Mouse (Mus musculus): ENCODE data around the gene Sox6.
"Not testable (repeated sequence)": the region's sequence is repeated elsewhere in the genome, so short reads cannot be mapped to it uniquely, and the experiment has no call there.

Gene Sox6

DNA sequence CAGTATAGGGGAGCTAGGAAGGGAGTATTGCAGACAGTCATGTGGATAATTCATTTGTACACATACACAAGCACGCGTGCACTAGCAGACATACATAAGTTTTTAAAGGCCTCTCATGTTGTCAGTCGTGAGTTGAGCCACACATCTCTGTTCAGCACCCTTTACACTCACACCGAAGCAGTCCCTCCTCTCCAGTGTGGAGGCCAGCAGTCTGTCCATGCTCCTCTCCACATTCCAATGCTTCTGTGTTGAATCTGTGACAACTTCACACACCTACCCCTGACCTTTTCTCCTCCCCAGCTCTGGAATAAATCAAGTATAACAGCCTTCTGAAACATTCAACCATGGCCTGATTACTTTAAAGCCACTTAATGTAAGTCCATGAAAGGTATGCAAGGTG lies 408.3 kb downstream of the Sox6 start:
- no peak for DNase-seq

- no peak for DNase-seq
Observed at GRCm38 (mm10) chr7:115628766-115629165, 409.8 kb downstream of the Sox6 start.

GRCm38 (mm10) chr7:115625956-115626355 lies 412.6 kb downstream of the Sox6 start:
- no peak for DNase-seq

GRCm38 (mm10) chr7:115624907-115625552 lies 413.6 kb downstream of the Sox6 start:
- DNase-seq, result no peak

DNA sequence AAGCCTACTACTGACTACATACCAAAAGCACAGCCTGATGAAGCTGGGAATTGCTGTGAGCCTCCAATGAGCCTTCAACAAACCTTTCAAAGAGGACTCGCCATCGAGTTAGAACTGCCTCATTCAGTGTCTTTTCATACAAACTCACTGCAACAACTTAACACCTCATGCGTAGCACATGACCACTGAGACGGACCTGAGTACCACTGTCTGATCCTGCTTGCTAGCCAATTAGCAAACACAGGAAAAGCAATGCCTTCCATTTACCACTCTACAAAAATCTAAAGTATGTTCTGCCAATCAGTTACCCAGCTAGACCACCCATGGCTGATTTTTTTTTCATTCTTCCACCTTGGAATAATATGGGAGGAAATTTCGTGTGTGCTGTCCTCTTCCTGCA lies 414.1 kb downstream of the Sox6 start:
- DNase-seq, result no peak

GRCm38 (mm10) chr7:115615697-115616237 lies 422.8 kb downstream of the Sox6 start:
- no peak for DNase-seq

- DNase-seq, result no peak
Observed at GRCm38 (mm10) chr7:115607485-115607884, 431.1 kb downstream of the Sox6 start.

- not testable (repeated sequence) for DNase-seq
Observed at GRCm38 (mm10) chr7:115606125-115606524, 432.5 kb downstream of the Sox6 start.

- no peak for DNase-seq
Observed at GRCm38 (mm10) chr7:115604883-115605282, 433.7 kb downstream of the Sox6 start.

- no peak for DNase-seq
Observed at GRCm38 (mm10) chr7:115597376-115597775, 441.2 kb downstream of the Sox6 start.

- DNase-seq, result no peak
Observed at GRCm38 (mm10) chr7:115580461-115580860, 458.1 kb downstream of the Sox6 start.

DNA sequence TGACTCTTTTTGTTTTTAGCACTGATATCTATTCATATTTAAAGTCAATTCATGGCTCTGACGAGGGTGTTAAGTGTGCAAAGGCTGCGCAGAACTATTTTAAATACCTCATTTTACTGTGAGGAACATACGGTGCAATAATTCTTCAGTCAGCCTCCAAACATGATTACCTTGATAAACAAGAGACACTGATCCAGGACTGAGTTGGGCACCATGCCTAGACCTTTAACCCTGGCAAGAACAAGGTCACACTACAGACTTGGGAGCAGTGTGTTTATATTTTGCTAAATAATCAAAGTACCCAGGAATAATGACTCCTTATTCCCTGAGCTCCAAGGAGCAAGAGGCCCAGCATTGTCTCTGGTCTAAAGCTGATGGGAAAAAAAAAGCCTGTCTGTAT lies 458.8 kb downstream of the Sox6 start:
- no peak for DNase-seq

DNA sequence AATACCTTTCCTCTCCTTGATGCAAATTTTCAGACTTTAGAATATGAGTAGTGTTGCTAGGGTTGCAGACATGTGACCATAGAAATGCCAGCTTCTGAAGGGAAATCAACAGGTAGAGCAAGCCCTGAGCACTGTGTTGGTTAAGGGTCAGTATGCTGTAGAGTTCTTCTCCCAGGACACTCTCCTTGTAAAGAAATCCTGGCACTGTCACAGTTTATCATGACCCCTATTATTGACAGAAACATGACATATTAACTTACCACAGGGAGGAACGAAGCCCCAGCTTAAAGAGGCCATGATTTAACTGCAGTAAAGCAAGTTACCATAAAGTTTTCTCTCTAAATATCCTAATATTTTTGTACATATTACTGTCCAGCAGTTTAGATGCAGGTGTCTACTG lies 462.2 kb downstream of the Sox6 start:
- no peak for DNase-seq

- DNase-seq, result no peak
Observed at GRCm38 (mm10) chr7:115574834-115575233, 463.8 kb downstream of the Sox6 start.

- no peak for DNase-seq
Observed at GRCm38 (mm10) chr7:115568821-115569240, 469.8 kb downstream of the Sox6 start.

GRCm38 (mm10) chr7:115568301-115568700 lies 470.3 kb downstream of the Sox6 start:
- no peak for DNase-seq

- no peak for DNase-seq
Observed at GRCm38 (mm10) chr7:115566818-115567217, 471.8 kb downstream of the Sox6 start.

DNA sequence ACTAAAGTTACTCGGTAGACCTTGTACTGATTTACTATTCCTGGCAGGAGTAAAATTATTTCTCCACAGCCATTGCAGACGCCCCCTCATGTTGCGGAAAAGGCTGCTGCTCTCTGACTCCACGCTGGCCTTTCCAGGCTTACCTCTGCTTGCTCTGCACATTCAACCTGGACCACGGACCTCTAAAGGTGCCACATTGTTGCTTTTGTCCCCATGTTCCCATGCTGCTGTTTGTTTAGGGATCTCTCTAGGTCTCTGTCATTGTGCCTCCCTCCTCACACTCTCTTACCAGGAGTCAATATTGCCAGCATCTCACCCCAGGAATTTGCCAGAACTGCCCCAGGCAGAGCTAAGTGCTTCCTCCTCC lies 473.6 kb downstream of the Sox6 start:
- DNase-seq, result no peak

- DNase-seq, result no peak
Observed at GRCm38 (mm10) chr7:115564359-115565059, 474.1 kb downstream of the Sox6 start.

GRCm38 (mm10) chr7:115556677-115557076 lies 481.9 kb downstream of the Sox6 start:
- no peak for DNase-seq

DNA sequence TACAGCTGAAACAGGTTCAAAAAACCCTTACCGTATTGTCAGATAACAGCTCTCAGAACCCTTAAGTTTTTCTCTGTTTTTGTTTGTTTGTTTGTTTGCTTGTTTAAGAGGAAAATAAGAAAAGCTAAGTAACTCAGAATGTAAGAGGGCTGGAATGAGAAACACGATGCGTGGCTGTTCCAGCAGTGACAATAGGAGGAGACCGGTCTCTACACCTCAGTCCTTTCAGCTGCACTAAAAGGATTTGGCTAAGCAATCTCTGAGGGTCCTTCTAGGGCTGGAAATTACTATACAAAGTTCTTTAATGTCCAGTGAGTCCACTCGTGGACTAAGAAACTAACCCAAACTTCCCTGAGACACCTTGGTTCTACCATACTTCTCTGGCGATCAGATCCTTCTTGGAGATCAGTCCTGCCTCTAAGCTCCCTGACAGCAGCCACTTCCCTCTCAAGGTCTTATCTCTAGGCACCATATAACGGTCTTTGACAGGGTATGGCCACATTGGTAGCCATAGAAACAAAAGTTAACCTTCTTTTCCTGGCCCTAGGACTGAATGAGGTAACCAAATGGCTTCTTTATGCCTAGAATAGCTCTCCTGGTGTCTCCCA lies 488.3 kb downstream of the Sox6 start:
- no peak for DNase-seq

DNA sequence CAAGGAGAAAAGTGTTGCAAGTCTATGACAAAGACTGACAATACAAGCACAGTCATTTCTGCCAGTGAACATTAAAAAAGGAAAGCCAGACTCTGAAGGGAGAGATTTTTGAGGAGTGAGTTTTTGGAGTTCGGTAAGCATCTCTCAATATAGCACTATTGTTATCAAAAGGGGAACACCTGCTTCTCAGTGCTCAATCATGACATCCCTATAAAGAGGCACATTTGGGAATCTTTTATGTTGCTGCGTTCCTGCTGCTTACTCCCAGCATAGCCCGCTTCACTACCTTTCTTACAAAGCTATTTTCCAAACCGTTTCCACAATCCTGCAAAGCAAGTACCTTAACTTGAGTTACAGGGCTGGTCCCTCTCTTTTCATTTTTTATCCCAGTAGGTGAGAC lies 488.9 kb downstream of the Sox6 start:
- DNase-seq, result no peak

GRCm38 (mm10) chr7:115545585-115546374 lies 492.8 kb downstream of the Sox6 start:
- DNase-seq, result no peak

All from right cerebral cortex, postnatal 4 days (tissue).